Mouse (Mus musculus): ENCODE measurements around the gene Prrx1.

DNA sequence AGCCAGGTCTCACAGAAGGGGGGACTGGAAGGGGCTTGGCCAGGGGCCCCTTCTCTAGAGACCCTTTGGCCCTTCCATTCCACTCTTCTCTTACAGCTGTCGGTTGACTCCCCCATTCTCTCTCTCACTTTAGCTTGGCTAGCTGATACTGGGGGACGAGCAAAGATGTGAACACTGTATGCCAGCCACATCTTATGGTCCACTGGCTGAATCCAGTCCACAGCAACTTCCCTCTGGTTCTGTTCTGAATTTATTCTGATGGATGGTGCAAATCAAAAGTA lies 32.7 kb downstream of the Prrx1 start:
- TF ChIP-seq ZNF384 (IDR thresholded peaks at IDR 0.05; ENCODE audit: low read depth, low read length): no peak
- no peak for TF ChIP-seq HCFC1 (IDR thresholded peaks at IDR 0.05; ENCODE audit: borderline replicate concordance, insufficient read depth, low read length)
- TF ChIP-seq MAFK (IDR thresholded peaks at IDR 0.05; ENCODE audit: insufficient read depth, low read depth, low read length): no peak

Data from ES-E14 (cell line).